Mouse (Mus musculus): Measurements from ENCODE around the gene Rtn2.

- TF ChIP-seq CTCF (IDR thresholded peaks at IDR 0.05; ENCODE audit: borderline replicate concordance, insufficient read depth, low read length) (no peak), POLR2A (IDR thresholded peaks at IDR 0.05; ENCODE audit: low read depth, low read length) (no peak)
Measured at GRCm38 (mm10) chr7:19324221-19324620, 41.8 kb downstream of the Rtn2 start.

Data from embryonic fibroblast, embryonic 13.5 days (primary cell).